Mouse (Mus musculus) B cell, adult 62 days (primary cell): Measurements from ENCODE around the gene Olfr1420. TPM values are rescaled to one million over a fixed set of nuclear protein-coding genes. Genes with fewer than 3 reads are reported as not detected.

Experiments
- total RNA-seq: library from RNA; stranded (reverse); gene quantifications from 4 replicates; pipeline ENCODE4 v1.2.4, GENCODE M21; 2023

The Olfr1420 gene
- not detected in 4 replicates for total RNA-seq

GRCm38 (mm10) chr19:11886265-11886664, at the start of gene Olfr1420:
Olfr1420 (plus strand) TSS chr19:11886565.

GRCm38 (mm10) chr19:11839119-11839518, 47.2 kb upstream of the Olfr1420 start, which contains the start of gene Olfr1417:
Olfr1417 (minus strand) TSS chr19:11839219.

GRCm38 (mm10) chr19:11860966-11861365, 25.4 kb upstream of the Olfr1420 start, which contains the start of gene Olfr1418:
Olfr1418 (minus strand) TSS chr19:11861066.

GRCm38 (mm10) chr19:11875006-11875405, 11.4 kb upstream of the Olfr1420 start, which contains the start of gene Olfr1419:
Olfr1419 (minus strand) TSS chr19:11875106.

GRCm38 (mm10) chr19:11912037-11912532, 25.7 kb downstream of the Olfr1420 start, which contains the start of gene Patl1:
Patl1 (plus strand) TSS chr19:11912399.

Other genes with a start within 250 kb of the Olfr1420 start
- gene Ms4a3, start 245.7 kb upstream of the Olfr1420 start, total RNA-seq = not detected in 4 replicates
- not detected in 4 replicates for gene Oosp2, start 226.0 kb upstream of the Olfr1420 start, total RNA-seq
- gene Oosp1, start 195.4 kb upstream of the Olfr1420 start, total RNA-seq = 1.4 to 3.7 TPM (median 1.9 TPM) in 4 replicates
- gene Oosp3, start 189.5 kb upstream of the Olfr1420 start, total RNA-seq = not detected in 4 replicates
- gene Gif, start 139.0 kb upstream of the Olfr1420 start, total RNA-seq = not detected in 4 replicates
- 28.4 to 34.4 TPM (median 30.1 TPM) in 4 replicates for gene Mrpl16, start 116.2 kb upstream of the Olfr1420 start, total RNA-seq
- 0.39 to 1.0 TPM (median 0.71 TPM) in 4 replicates for gene Stx3, start 67.2 kb upstream of the Olfr1420 start, total RNA-seq
- gene Olfr1417, start 47.3 kb upstream of the Olfr1420 start, total RNA-seq = not detected in 4 replicates
- gene Olfr1418, start 25.5 kb upstream of the Olfr1420 start, total RNA-seq = not detected in 4 replicates
- not detected in 4 replicates for gene Olfr1419, start 11.5 kb upstream of the Olfr1420 start, total RNA-seq
- gene Patl1, start 25.8 kb downstream of the Olfr1420 start, total RNA-seq = 68.1 to 75.5 TPM (median 72.5 TPM) in 4 replicates
- gene Osbp, start 79.4 kb downstream of the Olfr1420 start, total RNA-seq = 50.1 to 51.8 TPM (median 50.9 TPM) in 4 replicates
- gene Olfr1423, start 154.8 kb downstream of the Olfr1420 start, total RNA-seq = not detected in 4 replicates
- not detected in 4 replicates for gene Olfr1424, start 176.1 kb downstream of the Olfr1420 start, total RNA-seq
- gene Olfr1425, start 191.2 kb downstream of the Olfr1420 start, total RNA-seq = not detected in 4 replicates
- not detected in 4 replicates for gene Olfr1426, start 205.4 kb downstream of the Olfr1420 start, total RNA-seq
- gene Olfr1427, start 216.8 kb downstream of the Olfr1420 start, total RNA-seq = not detected in 4 replicates
- not detected in 4 replicates for gene Olfr1428, start 229.3 kb downstream of the Olfr1420 start, total RNA-seq
- gene Olfr76, start 236.6 kb downstream of the Olfr1420 start, total RNA-seq = not detected in 4 replicates